Mouse (Mus musculus) cortical plate, adult 2 months (tissue): ENCODE results near the gene Agpat2. TPM values are rescaled to one million over a fixed set of nuclear protein-coding genes. Genes with fewer than 3 reads are reported as not detected.
A peak's percentile ranks its signal among the peaks of the same experiment; 100 is the strongest.

Experiments used
- H3K27ac ChIP-seq: fragments of 200-500 bp; 2 replicates; pipeline ENCODE4 v1.5.1; 2012; ENCODE audit warnings: low read length, control low read depth, inconsistent platforms; ENCODE audit not compliant: insufficient read depth
- H3K4me1 ChIP-seq: fragments of 200-500 bp; 2 replicates; pipeline ENCODE4 v1.6.1; 2011; ENCODE audit warnings: low read length; ENCODE audit not compliant: control insufficient read depth, insufficient read depth
- H3K4me3 ChIP-seq: fragments of 200-500 bp; 2 replicates; pipeline ENCODE4 v1.5.1; 2011; ENCODE audit warnings: mild to moderate bottlenecking, low read length, control low read depth; ENCODE audit not compliant: insufficient read depth
- CTCF ChIP-seq: fragments of 200-500 bp; IDR thresholded peaks from 2 replicates; pipeline ENCODE4 v1.5.1; 2011; ENCODE audit warnings: mild to moderate bottlenecking, control low read depth, low read length; ENCODE audit not compliant: insufficient read depth; ENCODE audit errors: extremely low read depth
- POLR2A ChIP-seq: fragments of 200-500 bp; IDR thresholded peaks from 2 replicates; pipeline ENCODE4 v1.6.1; 2011; ENCODE audit warnings: mild to moderate bottlenecking, low read length, control low read depth; ENCODE audit not compliant: insufficient read depth; ENCODE audit errors: extremely low read depth
- polyA plus RNA-seq: library from polyadenylated mRNA; depleted of rRNA; stranded (reverse); fragments of >200 nt; gene quantifications from 2 replicates; pipeline ENCODE4 v1.2.3, GENCODE M21; 2012

Agpat2 gene
- polyA plus RNA-seq, 1 experiment, result 2.3 TPM

DNA sequence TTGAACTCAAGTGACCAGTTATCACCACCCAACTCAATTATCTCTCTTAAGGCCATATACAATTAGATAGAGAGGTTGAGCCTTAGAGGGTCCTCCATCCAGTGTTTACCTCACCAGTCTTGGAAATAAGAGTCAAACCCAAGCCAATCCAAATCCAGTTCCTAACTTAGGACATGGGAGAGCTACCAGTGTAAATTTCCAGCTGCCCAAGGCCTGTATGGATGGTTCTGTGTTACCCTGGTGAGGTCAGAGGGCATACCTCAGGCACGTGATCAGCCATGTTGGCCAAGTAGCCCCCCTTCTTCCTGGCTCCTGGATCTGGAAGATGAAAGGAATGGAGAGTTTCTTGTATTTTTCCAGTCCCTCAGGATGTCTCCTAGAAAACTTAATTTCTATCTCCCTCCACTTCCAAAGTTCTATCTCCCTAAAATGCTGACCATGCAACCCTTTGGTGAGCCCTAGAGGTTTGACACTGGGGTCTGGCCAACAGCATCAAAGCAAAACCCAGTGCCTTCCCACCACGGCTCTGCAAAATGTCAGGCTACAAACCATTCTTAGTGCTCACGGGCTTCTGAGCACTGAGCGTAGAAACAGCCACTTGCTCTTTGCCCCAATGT lies 33.2 kb upstream of the Agpat2 start:
- Histone ChIP-seq H3K27ac (no peak overlapping the region), H3K4me3 (no peak overlapping the region), H3K4me1 (peaks cover 9% of the 10 kb centered on the region)
- TF ChIP-seq POLR2A, result no peak

DNA sequence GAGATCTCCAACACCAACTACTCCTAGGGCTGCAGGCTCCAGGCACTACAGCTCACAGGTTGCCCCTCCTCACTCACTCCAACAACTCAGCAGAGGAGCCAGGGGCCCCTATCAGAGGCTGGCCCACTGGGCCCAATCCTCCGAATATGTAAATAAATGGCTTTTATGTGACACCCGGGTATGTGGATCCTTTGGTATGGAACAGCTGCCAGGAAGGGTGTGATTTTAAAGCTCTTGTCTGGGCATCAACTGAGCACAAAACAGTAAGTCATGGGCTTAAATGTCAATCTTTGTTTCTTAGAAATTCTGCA lies 32.1 kb upstream of the Agpat2 start:
- peaks cover 11% of the 10 kb centered on the region for H3K4me1 ChIP-seq
- no peak overlapping the region for H3K4me3 ChIP-seq
- no peak for TF ChIP-seq CTCF
- TF ChIP-seq POLR2A, result no peak
- no peak overlapping the region for H3K27ac ChIP-seq

DNA sequence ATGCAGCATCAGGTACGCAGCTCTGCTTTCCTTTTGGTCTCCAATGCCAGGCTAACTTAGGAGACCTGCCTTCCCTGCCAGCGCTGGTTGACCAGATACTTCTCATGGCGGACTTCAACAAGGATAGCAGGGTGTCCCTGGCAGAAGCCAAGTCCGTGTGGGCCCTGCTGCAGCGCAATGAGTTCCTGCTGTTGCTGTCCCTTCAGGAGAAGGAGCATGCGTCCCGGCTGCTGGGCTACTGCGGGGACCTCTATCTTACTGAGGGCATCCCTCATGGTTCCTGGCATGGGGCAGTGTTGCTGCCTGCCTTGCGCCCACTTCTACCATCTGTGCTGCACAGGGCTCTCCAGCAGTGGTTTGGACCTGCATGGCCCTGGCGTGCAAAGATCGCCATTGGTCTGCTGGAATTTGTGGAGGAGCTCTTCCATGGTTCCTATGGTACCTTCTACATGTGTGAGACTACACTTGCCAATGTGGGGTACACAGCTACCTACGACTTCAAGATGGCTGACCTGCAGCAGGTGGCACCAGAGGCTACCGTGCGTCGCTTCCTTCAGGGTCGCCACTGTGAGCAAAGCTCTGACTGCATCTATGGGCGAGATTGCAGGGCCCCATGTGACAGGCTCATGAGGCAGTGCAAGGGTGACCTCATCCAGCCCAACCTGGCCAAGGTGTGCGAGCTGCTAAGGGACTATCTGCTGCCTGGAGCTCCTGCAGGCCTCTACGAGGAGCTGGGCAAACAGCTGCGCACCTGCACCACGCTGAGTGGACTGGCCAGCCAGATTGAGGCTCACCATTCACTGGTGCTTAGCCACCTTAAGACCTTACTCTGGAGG lies 31.5 kb upstream of the Agpat2 start:
- Histone ChIP-seq H3K4me1 (peaks cover 14% of the 10 kb centered on the region), H3K27ac (no peak overlapping the region), H3K4me3 (no peak overlapping the region)
- no peak for TF ChIP-seq CTCF
- no peak; the same call in 1 of the 2 replicates for TF ChIP-seq POLR2A

DNA sequence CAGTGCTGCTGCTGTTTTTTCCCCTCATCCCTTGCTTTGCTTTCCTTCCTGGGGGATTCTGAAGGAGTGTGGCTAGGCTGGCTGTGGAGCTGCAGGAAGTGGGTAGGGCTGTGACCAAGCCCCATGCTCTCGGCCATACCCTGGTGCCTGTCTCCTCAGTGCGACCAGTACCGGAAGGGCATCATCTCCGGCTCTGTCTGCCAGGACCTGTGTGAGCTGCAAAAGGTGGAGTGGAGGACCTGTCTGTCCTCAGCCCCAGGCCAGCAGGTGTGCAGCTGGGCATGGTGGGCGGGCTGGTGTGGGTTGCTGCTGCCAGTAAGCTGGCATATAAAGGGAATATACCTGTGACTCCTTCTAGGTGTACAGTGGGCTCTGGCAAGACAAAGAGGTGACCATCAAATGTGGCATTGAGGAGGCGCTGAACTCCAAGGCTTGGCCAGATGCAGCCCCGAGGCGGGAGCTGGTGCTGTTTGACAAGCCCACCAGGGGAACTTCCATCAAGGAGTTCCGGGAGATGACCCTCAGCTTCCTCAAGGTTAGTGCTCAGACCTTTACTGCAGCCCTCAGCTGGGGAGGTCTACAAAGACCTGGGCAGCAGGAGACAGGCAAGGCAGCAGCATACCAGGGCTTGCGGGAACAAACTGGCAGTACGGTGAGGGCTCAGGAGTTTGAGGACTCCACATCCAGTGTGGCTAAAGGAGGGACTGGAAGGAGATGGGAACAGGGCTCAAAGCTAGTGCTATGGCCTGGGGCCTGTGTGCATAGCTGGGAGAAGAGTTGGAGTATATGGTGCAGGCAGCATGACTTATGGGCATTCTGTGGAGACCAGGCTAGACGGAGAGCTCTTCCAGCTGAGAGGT lies 30.6 kb upstream of the Agpat2 start:
- no peak overlapping the region for H3K4me3 ChIP-seq
- no peak overlapping the region for H3K27ac ChIP-seq
- TF ChIP-seq CTCF, result no peak
- no peak for TF ChIP-seq POLR2A
- peaks cover 14% of the 10 kb centered on the region for H3K4me1 ChIP-seq

DNA sequence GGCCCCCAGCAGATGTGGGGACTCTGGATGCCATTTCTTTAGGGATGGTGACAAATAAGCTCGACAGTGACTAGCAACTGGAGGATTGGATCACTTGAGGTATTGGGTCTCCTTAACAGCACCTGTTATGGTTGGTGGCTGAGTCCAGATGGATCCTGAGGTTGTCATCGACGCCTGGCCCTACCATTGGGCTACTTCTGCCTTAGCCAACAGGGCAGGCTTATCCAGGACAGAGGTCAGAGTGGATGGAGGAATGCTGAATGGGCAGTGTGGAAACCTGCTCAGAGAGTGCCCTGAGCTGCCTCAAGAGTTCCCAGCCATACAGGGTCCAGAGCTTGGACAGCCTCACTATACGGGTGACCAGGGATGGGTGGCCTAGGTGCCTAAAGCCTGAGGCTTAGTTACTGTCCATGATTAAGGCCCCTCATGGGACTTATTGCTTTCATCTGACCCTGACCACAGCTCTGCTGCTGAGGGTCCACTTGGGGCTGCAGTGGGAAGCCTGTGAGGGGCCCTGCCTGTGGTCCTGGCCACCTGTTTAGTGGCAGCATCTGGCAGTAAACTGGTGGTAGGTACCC lies 29.8 kb upstream of the Agpat2 start:
- Histone ChIP-seq H3K27ac (no peak overlapping the region), H3K4me1 (peaks cover 14% of the 10 kb centered on the region), H3K4me3 (no peak overlapping the region)
- TF ChIP-seq POLR2A (no peak), CTCF (no peak)

DNA sequence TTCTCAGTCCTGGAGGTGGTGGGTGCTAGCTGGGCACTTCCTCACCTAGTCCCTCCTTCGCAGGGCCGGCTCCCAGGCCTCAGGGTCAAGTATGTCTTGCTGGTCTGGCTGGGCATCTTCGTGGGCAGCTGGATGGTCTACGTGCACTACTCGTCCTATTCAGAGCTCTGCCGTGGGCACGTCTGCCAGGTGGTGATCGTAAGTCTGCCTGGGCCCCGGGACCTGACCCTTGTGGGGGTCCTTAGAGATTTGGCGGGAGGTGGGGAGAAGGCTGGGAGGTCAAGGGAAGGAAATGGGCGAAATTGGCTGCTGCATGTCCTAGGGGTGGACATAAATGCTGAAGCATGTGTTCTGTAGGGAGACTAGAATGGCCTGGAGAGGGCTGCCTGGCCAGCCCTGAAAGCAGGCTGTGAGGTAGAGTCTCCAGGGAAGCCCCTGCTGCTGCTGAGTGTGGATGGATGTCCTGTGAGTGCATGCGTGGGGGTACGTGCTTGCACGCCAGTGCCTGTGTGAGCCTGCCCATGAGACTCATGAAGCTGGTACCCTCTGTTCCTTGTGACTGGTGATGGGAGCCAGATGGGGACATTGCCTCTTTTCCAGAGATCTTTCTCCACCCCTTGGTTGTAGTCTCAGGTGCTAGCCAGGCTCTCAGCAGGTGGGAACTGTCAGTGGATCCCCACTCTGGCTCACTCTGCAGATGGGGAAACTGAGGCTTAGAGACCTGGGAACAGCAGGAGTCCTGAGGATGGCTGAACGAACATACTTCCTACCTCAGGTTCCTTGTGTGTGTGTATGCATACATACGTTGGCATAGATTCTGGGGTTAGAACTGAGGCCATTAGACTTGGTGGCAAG lies 28.6 kb upstream of the Agpat2 start:
- Histone ChIP-seq H3K4me1 (peaks cover 9% of the 10 kb centered on the region), H3K27ac (no peak overlapping the region), H3K4me3 (no peak overlapping the region; the same call in 1 of the 2 replicates)
- TF ChIP-seq POLR2A, result no peak
- TF ChIP-seq CTCF, result no peak

DNA sequence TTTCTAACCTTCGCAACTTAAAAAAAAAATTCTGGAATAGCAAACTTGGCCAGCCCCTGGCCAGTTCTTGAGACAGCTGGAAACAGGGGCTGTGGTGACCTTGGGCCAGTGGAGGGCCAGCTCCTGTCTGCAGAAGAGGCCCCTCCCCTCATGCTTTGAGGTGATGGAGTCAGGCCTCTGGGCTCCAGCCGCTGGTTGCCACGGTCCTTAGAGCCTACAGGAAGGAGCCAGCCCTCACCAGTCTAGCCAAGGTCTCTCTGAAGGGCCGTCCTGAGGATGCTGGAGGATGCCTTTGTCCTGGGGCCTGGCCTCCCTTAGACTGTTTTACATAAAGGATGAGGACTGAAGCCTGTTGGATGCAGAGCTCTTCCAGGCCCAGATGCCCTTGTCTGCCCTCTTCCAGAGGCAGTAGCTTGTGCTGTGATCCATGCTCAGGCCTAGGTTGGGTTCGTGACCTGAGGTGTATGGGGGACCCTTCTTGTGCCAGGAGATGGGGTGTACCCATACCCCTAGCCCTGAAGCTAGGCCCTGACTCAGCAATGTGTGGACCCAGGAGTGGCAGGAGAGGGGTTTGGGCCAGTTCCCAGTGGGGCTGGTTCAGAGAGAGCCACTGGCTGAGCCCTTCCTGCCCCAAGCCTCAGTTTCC lies 24.7 kb upstream of the Agpat2 start:
- H3K4me1 ChIP-seq, result peaks cover 9% of the 10 kb centered on the region

DNA sequence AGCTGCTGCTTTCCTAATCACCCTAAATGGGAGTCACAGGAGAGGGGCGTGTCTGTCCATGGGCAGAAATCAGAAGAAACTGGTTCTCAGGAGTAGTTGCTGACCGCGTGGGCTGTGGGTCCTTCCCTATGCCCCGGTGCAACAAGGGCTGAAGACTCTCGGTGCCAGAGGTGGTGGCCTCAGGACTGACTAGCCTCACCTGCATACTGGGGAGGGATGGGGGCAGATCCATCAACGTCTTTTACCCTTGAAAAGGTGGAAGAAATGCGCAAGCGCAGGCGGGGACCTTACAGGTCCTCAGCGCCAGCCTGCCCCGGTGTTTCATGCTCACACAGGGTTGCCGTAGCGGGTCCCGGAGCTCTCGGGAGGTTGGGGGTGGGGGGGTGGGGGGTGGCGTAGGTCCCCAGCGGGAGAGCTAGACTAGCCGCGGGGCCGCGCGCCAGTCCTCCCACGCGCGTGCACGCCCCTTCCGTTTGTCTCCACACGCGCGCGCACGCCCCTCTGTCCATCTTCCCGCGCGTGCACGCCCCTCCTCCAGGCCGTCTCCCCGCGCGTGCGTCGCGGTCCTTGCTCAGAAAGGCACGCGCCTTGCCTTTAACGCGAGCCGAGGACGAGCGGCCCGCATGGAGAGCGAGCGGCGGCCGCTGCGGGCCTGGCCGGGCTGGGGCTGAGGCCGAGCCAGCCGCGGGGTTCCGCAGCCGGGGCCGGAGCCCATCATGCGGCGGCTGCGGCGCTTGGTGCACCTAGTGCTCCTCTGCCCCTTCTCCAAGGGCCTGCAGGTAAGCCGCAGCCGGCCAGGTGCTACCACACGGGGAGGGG lies 23.9 kb upstream of the Agpat2 start, which contains the start of gene Fam69b:
Gene Fam69b (plus strand): TSS at position 537 of the 819 bp plus-strand sequence.
- no peak for TF ChIP-seq CTCF
- peak; percentile 64 for TF ChIP-seq POLR2A
- peaks cover 9% of the 10 kb centered on the region for H3K4me1 ChIP-seq
- H3K27ac ChIP-seq, result peak within 1 kb of the TSS; percentile 69
- H3K4me3 ChIP-seq, result peak within 1 kb of the TSS; percentile 58

More for the DNA sequence above, 24.7 kb upstream of the Agpat2 start:
- Histone ChIP-seq H3K4me3 (peak overlapping the region; percentile 58), H3K27ac (peak overlapping the region; percentile 69)
- TF ChIP-seq CTCF, result no peak
- TF ChIP-seq POLR2A, result no peak
